Mouse (Mus musculus) spleen, adult 2 months (tissue): ENCODE results near the gene Cped1. TPM values are rescaled to one million over a fixed set of nuclear protein-coding genes. Genes with fewer than 3 reads are reported as not detected.

Source experiments
- DNase-seq, 2 experiments: peaks; one replicate each; pipeline versions ENCODE4 v3.0.0 to v3.0.0-alpha.2; 2012 to 2021; ENCODE audit warnings: low spot score in 2 of 2, low read depth in 1 of 2
- H3K27ac ChIP-seq: fragments of 200-500 bp; 2 replicates; pipeline ENCODE4 v1.5.1; 2012; ENCODE audit warnings: low read length, inconsistent platforms; ENCODE audit not compliant: insufficient read depth
- H3K27me3 ChIP-seq: fragments of 200-500 bp; 2 replicates; pipeline ENCODE4 v1.6.1; 2012; ENCODE audit warnings: mild to moderate bottlenecking, moderate library complexity, low read length, inconsistent platforms; ENCODE audit not compliant: control insufficient read depth, insufficient read depth
- H3K36me3 ChIP-seq: fragments of 200-500 bp; 2 replicates; pipeline ENCODE4 v1.6.1; 2012; ENCODE audit warnings: mild to moderate bottlenecking, low read length, inconsistent platforms; ENCODE audit not compliant: control insufficient read depth, insufficient read depth
- H3K4me1 ChIP-seq: fragments of 200-500 bp; 2 replicates; pipeline ENCODE4 v1.6.1; 2011; ENCODE audit warnings: inconsistent platforms; ENCODE audit not compliant: control insufficient read depth, insufficient read depth, insufficient read length
- H3K4me3 ChIP-seq: fragments of 200-500 bp; 2 replicates; pipeline ENCODE4 v1.5.1; 2011; ENCODE audit warnings: mild to moderate bottlenecking, inconsistent platforms; ENCODE audit not compliant: insufficient read depth, insufficient read length; ENCODE audit errors: extremely low read depth
- CTCF ChIP-seq: fragments of 200-500 bp; IDR thresholded peaks from 2 replicates; pipeline ENCODE4 v1.5.1; 2011; ENCODE audit warnings: mild to moderate bottlenecking, inconsistent platforms; ENCODE audit not compliant: insufficient read depth, insufficient read length, insufficient replicate concordance; ENCODE audit errors: extremely low read depth
- POLR2A ChIP-seq: fragments of 200-500 bp; IDR thresholded peaks from 2 replicates; pipeline ENCODE4 v1.6.1; 2011; ENCODE audit warnings: low read depth, low read length, inconsistent platforms
- WGBS: fragments of 180-500 bp; shearing (Covaris S2); methylation state at CpG from one replicate; pipeline ENCODE4 v1.1.7; 2018; 5-methylcytosine and 5-hydroxymethylcytosine counted together
- polyA plus RNA-seq: library from polyadenylated mRNA; depleted of rRNA; stranded (reverse); fragments of >200 nt; gene quantifications from 2 replicates; pipeline ENCODE4 v1.2.3, GENCODE M21; 2012; rRNA removed

Cped1 gene
- polyA plus RNA-seq, 1 experiment: 2.7 TPM

GRCm38 (mm10) chr6:22297028-22297427 is 311.3 kb downstream of the Cped1 start:
- no peaks in the 10 kb centered on the region for H3K4me1 ChIP-seq

GRCm38 (mm10) chr6:22298059-22298458 is 312.3 kb downstream of the Cped1 start:
- 82% methylated on average over 14 of the region's 14 CpGs for WGBS
- Histone ChIP-seq H3K4me3 (no peak overlapping the region), H3K4me1 (no peaks in the 10 kb centered on the region), H3K36me3 (peaks cover 2% of the 10 kb centered on the region; the same call in 1 of the 2 replicates), H3K27ac (no peak overlapping the region), H3K27me3 (no peaks in the 10 kb centered on the region)
- DNase-seq: no peak
- TF ChIP-seq POLR2A: no peak
- TF ChIP-seq CTCF: no peak

More at GRCm38 (mm10) chr6:22297028-22297427, 311.3 kb downstream of the Cped1 start:
- TF ChIP-seq CTCF (no peak), POLR2A (no peak)
- H3K36me3 ChIP-seq: peaks cover 2% of the 10 kb centered on the region; the same call in 1 of the 2 replicates
- WGBS: 86% methylated on average over 6 of the region's 6 CpGs
- DNase-seq: no peak
- no peaks in the 10 kb centered on the region for H3K27me3 ChIP-seq
- H3K27ac ChIP-seq: no peak overlapping the region
- no peak overlapping the region for H3K4me3 ChIP-seq

Other genes with a start within 250 kb of the Cped1 start
- gene Tspan12, start 133.4 kb upstream of the Cped1 start, polyA plus RNA-seq: 0.89 and 1.4 TPM in 2 replicates
- gene Ing3, start 36.3 kb upstream of the Cped1 start, polyA plus RNA-seq: 5.4 and 5.6 TPM in 2 replicates